Mouse (Mus musculus) liver, adult 2 months (tissue): ENCODE measurements around the gene A830031A19Rik. TPM values are rescaled to one million over a fixed set of nuclear protein-coding genes. Genes with fewer than 3 reads are reported as not detected.

Experiments used
- DNase-seq: peaks from one replicate; pipeline ENCODE4 v3.0.0-alpha.2; 2011; ENCODE audit warnings: low read depth, low spot score; ENCODE audit errors: extremely low read depth
- H3K27ac ChIP-seq: fragments of 200-500 bp; replicated peaks from 2 replicates; pipeline ENCODE4 v1.5.1; 2012; ENCODE audit warnings: low read depth, mild to moderate bottlenecking, control low read depth, inconsistent platforms, low read length; ENCODE audit not compliant: insufficient read depth
- H3K27me3 ChIP-seq: fragments of 200-500 bp; 2 replicates; pipeline ENCODE4 v1.6.1; 2012; ENCODE audit warnings: mild to moderate bottlenecking, moderate library complexity, low read length, inconsistent platforms; ENCODE audit not compliant: control insufficient read depth, insufficient read depth
- H3K36me3 ChIP-seq: fragments of 200-500 bp; 2 replicates; pipeline ENCODE4 v1.6.1; 2012; ENCODE audit warnings: low read length, inconsistent platforms; ENCODE audit not compliant: control insufficient read depth, insufficient read depth
- H3K4me1 ChIP-seq: fragments of 200-500 bp; 2 replicates; pipeline ENCODE4 v1.6.1; 2011; ENCODE audit warnings: low read length; ENCODE audit not compliant: control insufficient read depth, insufficient read depth
- H3K4me3 ChIP-seq: fragments of 200-500 bp; 2 replicates; pipeline ENCODE4 v1.5.1; 2011; ENCODE audit warnings: low read depth, mild to moderate bottlenecking, control low read depth, low read length, moderate library complexity; ENCODE audit not compliant: insufficient read depth
- H3K79me2 ChIP-seq: fragments of 200-500 bp; 2 replicates; pipeline ENCODE4 v1.6.1; 2012; ENCODE audit warnings: inconsistent platforms, mild to moderate bottlenecking, low read length, moderate library complexity; ENCODE audit not compliant: control insufficient read depth, insufficient read depth
- H3K9ac ChIP-seq: fragments of 200-500 bp; 2 replicates; pipeline ENCODE4 v1.6.1; 2012; ENCODE audit warnings: low read depth, mild to moderate bottlenecking, control low read depth, inconsistent platforms, low read length
- CTCF ChIP-seq: fragments of 200-500 bp; IDR thresholded peaks from 2 replicates; pipeline ENCODE4 v1.5.1; 2011; ENCODE audit warnings: low read depth, low read length, control low read depth
- POLR2A ChIP-seq: fragments of 200-500 bp; IDR thresholded peaks from 2 replicates; pipeline ENCODE4 v1.6.1; 2011; ENCODE audit warnings: low read length, control low read depth; ENCODE audit not compliant: insufficient read depth; ENCODE audit errors: extremely low read depth
- WGBS: fragments of 180-500 bp; shearing (Covaris S2); methylation state at CpG from one replicate; pipeline ENCODE4 v1.1.7; 2018; 5-methylcytosine and 5-hydroxymethylcytosine counted together
- polyA plus RNA-seq: library from polyadenylated mRNA; depleted of rRNA; stranded (reverse); fragments of >200 nt; gene quantifications from 2 replicates; pipeline ENCODE4 v1.2.3, GENCODE M21; 2012
- total RNA-seq: library from RNA; depleted of rRNA; stranded (reverse); fragments of >200 nt; gene quantifications from 2 replicates; pipeline ENCODE4 v1.2.3, GENCODE M21; 2014

Gene A830031A19Rik
- total and polyA plus RNA-seq, 2 experiments, result not detected

GRCm38 (mm10) chr11:24094086-24094487 lies 19.2 kb upstream of the A830031A19Rik start:
- H3K36me3 ChIP-seq, result no peaks in the 10 kb centered on the region
- H3K27ac ChIP-seq, result no peak overlapping the region
- no peaks in the 10 kb centered on the region for H3K79me2 ChIP-seq
- H3K4me3 ChIP-seq, result no peak overlapping the region
- no peaks in the 10 kb centered on the region for H3K27me3 ChIP-seq
- no peaks in the 10 kb centered on the region for H3K4me1 ChIP-seq
- TF ChIP-seq POLR2A (no peak), CTCF (no peak)
- H3K9ac ChIP-seq, result no peak overlapping the region
- WGBS, result 60% methylated on average over 5 of the region's 5 CpGs
- no peak for DNase-seq

GRCm38 (mm10) chr11:24092618-24093017 lies 17.8 kb upstream of the A830031A19Rik start:
- H3K36me3 ChIP-seq, result no peaks in the 10 kb centered on the region
- WGBS, result 45% methylated on average over 3 of the region's 3 CpGs

GRCm38 (mm10) chr11:24091393-24092080 lies 16.7 kb upstream of the A830031A19Rik start:
- Histone ChIP-seq H3K9ac (no peak overlapping the region), H3K4me3 (no peak overlapping the region), H3K4me1 (no peaks in the 10 kb centered on the region), H3K27me3 (no peaks in the 10 kb centered on the region), H3K79me2 (no peaks in the 10 kb centered on the region), H3K36me3 (no peaks in the 10 kb centered on the region), H3K27ac (no peak overlapping the region)
- WGBS, result 46% methylated on average over 15 of the region's 15 CpGs
- TF ChIP-seq POLR2A (no peak), CTCF (no peak)
- no peak for DNase-seq

More at GRCm38 (mm10) chr11:24092618-24093017, 17.8 kb upstream of the A830031A19Rik start:
- no peak for TF ChIP-seq CTCF
- no peak for TF ChIP-seq POLR2A
- no peak for DNase-seq
- no peaks in the 10 kb centered on the region for H3K4me1 ChIP-seq
- no peaks in the 10 kb centered on the region for H3K79me2 ChIP-seq
- no peak overlapping the region for H3K27ac ChIP-seq
- no peak overlapping the region for H3K4me3 ChIP-seq
- no peaks in the 10 kb centered on the region for H3K27me3 ChIP-seq
- no peak overlapping the region for H3K9ac ChIP-seq

GRCm38 (mm10) chr11:24090443-24090842 lies 15.6 kb upstream of the A830031A19Rik start:
- Histone ChIP-seq H3K36me3 (no peaks in the 10 kb centered on the region), H3K79me2 (no peaks in the 10 kb centered on the region), H3K4me1 (no peaks in the 10 kb centered on the region), H3K27me3 (0 out of 2 replicates have a peak, but pooled peaks cover 2% of the 10 kb centered on the region), H3K9ac (no peak overlapping the region), H3K4me3 (no peak overlapping the region), H3K27ac (no peak overlapping the region)
- DNase-seq, result no peak
- no peak for TF ChIP-seq POLR2A
- no peak for TF ChIP-seq CTCF
- WGBS, result 80% methylated on average over 4 of the region's 4 CpGs

GRCm38 (mm10) chr11:24087069-24087468 lies 12.2 kb upstream of the A830031A19Rik start:
- Histone ChIP-seq H3K79me2 (no peaks in the 10 kb centered on the region), H3K9ac (no peak overlapping the region), H3K36me3 (no peaks in the 10 kb centered on the region), H3K4me3 (no peak overlapping the region), H3K4me1 (no peaks in the 10 kb centered on the region), H3K27ac (no peak overlapping the region), H3K27me3 (0 out of 2 replicates have a peak, but pooled peaks cover 2% of the 10 kb centered on the region)
- DNase-seq, result no peak
- TF ChIP-seq POLR2A, result no peak
- TF ChIP-seq CTCF, result no peak
- WGBS, result 63% methylated on average over 4 of the region's 4 CpGs

- no peaks in the 10 kb centered on the region for H3K36me3 ChIP-seq
- TF ChIP-seq POLR2A, result no peak
- TF ChIP-seq CTCF, result no peak
- no peaks in the 10 kb centered on the region for H3K79me2 ChIP-seq
- H3K4me1 ChIP-seq, result peaks cover 3% of the 10 kb centered on the region; the same call in 1 of the 2 replicates
- H3K4me3 ChIP-seq, result no peak overlapping the region
- no peak overlapping the region for H3K27ac ChIP-seq
- no peak overlapping the region for H3K9ac ChIP-seq
- H3K27me3 ChIP-seq, result peaks cover 7% of the 10 kb centered on the region; the same call in 1 of the 2 replicates
- no peak for DNase-seq
- 31% methylated on average over 6 of the region's 6 CpGs for WGBS
Measured at GRCm38 (mm10) chr11:24085986-24086385, 11.1 kb upstream of the A830031A19Rik start.
